Mouse (Mus musculus): ENCODE measurements around the gene Osbpl7.
A peak's percentile ranks its signal among the peaks of the same experiment; 100 is the strongest.

Gene Osbpl7

DNA sequence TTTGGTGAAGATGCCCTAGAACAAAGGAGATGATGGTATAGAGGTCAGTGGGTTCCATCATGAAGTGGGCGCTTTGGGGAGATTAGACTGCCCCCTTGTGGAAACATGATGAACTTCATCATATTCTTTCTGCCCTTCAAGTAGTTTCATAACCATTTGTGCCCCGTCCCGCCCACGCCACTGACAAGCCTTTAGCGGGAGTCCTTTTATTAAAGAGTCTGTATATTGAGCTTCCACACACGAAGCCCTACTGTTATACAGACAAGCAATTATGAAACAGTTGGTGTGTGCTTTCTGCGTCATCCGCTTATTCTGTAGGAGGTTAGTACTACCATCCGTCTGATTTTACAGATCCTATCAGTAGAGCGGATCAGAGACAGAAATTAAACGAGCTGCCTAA lies 32.5 kb downstream of the Osbpl7 start:
- DNase-seq (ENCODE audit: low spot score in 2 of 2), result peak in 1 of 2 experiments; percentile 65

GRCm38 (mm10) chr11:97083401-97084140 lies 33.1 kb downstream of the Osbpl7 start:
- no peak for DNase-seq (ENCODE audit: low spot score in 2 of 2)

DNA sequence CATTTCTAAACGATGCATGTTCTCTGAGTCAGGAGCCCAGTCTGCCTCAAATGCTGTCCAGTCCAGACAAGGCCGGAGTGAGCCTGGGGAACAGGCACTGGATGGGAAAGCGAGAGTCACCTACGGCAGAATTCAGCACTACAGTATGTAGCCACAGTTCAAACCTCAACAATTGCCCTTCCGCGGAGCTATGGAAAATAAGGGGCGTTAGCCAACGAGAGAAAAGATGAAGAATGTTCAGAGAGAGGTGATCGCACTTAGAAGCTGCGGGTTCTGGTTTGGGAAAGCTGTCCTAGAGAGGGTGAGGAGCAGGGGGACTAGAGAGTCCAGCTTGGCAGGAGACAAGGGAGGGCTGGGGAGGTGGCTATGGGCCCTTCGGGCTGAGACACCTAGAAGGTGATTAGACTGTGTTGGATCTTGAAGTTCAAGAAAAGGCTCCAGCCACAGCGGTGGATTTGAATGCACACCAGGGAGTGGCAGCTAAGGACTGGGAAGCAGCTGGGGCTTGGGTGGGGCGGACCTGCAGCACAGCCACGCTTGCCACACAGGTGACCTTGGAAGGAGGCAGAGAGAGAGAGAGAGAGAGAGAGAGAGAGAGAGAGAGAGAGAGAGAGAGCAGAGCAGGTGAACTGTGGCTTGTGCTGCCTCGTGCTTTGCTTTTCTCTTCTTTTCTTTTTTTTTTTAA lies 34.5 kb downstream of the Osbpl7 start:
- DNase-seq (ENCODE audit: low spot score in 2 of 2), result no peak

DNA sequence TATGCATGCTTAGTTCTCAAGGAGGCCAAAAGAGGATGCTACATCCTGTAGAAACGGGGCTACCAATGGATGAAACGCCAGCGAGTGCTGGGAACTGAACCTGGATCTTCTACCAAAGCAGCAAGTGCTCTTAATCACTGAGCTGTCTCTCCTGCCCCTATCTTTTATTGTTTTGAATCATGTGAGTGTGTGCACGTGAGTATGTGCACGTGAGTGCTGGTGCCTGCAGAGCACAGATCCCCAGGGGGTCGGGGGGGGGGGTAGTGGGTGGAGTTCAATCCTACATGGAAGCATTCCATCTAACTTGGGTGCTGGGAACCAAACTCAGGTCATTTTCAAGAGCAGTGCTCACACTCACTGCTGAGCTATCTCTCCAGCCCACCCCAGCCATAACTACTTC lies 35.9 kb downstream of the Osbpl7 start:
- no peak for DNase-seq (ENCODE audit: low spot score in 2 of 2)

DNA sequence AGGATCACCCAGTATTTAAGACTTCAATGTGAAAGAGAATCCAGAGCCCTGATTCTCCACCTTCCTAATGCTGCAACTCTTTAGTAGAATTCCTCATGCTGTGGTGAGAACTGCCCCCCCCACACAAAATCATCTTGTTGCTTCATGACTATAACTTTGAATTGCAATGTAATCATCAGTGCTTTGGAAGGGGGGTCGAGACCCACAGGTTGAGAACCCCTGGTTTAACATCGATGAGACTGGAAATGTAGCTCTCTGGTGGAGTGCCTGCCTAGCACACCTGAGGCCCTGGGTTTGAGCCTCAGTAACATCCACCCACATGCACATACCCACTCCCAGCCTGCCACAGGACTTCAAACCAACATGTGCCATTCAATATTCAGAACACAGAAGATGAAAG lies 44.2 kb downstream of the Osbpl7 start:
- no peak for DNase-seq (ENCODE audit: low spot score in 2 of 2)

DNA sequence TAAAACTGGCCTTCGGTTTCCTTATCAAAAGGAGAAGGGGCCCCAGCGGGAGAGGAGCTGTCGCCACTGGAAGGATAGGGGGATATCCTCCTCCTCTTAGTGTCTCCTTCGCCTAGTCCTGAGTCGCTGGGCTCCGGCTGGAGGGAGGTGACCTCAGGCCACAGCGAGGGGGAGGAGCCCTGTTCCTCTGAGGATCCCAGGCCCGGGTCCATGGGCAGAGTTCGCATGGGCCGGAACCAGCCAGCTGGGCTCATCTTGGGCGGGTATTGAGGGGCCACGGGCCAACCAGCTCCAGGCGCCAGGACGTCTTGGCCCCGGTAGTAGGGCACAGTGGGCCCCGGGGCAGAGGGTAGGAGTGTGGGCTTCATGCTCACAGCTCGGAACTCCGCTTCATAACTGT lies 48.4 kb downstream of the Osbpl7 start:
- no peak for DNase-seq (ENCODE audit: low spot score in 2 of 2)

DNA sequence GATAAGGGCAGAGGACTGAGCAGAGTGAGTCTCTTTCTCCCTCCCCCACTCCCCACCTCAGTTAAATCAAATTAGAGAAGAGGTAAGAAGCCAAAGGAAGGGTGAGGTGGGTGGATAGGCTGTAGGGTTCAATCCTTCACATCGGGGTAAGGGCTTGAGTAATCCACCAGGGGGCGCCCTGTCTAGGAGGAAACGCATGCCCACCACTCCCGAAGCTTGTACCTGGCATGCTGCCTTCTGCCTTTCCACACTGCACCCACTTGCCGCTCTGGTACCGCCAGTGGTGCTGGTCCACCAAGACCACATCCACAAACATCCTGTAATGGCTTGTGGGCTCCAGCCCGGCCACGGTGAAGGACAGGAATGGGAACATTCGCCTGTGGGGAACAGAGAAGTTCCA lies 51.3 kb downstream of the Osbpl7 start:
- peak; percentile 61 to 91 for DNase-seq (ENCODE audit: low spot score in 2 of 2)

DNA sequence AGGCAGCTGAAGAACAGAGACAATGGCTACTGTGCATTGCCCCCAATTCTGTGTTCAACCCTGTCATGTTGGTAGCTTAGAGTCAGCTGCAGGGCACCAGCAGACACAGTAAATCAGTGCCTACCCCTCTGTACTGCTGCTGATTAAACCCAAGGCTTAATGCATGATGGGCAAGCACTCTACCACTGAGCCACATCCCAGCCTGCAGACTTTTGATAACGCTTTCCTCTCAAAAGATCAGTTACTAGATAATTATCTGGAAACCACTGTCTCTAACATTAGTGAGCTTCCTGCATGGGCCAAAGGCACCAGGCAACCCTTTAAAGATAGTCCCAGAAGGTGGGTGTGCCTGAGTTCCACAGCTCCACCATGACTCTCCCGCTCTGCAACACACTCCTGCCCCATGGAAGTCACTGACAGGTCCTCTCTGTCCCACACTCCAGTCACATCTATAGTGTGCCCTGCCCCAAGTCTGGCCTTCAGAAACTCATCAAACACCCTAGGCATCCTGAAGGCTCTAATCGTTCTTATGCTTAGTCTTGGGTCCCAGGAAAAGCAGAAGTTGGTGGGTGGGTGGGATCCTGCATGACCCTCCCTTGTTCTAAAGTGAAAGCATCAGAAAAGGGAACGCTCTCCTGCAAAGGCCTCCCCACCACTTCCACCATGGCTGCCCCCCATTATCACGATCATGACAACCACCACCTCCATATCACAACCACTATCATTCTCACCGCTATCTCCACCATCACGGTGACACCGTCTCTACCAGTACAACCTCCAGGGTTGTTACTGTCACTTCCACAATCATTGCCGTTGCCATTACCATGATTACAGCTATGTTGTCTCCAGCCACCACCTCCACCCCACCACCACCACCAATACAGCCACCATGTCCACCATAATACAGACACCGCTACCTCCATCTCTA lies 53.0 kb downstream of the Osbpl7 start:
- DNase-seq (ENCODE audit: low spot score in 2 of 2), result no peak

GRCm38 (mm10) chr11:97104091-97104483 lies 53.7 kb downstream of the Osbpl7 start:
- no peak for DNase-seq (ENCODE audit: low spot score in 2 of 2)

DNA sequence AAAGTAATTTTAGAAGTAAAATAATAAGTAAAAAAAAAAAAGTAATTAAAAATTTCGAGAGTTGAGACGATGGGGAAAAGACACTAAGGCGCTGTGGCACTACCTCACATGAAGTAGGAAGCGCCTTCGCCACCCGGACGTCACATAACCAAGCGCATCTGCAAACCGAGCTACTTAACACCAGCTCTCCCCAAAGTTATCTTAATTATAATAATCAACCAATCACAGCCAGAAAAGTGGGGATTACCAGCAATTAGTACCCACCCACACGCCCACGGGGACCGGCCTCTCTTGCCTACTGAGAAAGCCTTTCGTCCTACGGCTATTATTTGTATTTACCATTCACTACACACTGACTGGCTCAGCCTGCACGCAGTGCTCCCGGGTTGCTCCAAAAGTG lies 58.5 kb downstream of the Osbpl7 start:
- no peak for DNase-seq (ENCODE audit: low spot score in 2 of 2)

DNA sequence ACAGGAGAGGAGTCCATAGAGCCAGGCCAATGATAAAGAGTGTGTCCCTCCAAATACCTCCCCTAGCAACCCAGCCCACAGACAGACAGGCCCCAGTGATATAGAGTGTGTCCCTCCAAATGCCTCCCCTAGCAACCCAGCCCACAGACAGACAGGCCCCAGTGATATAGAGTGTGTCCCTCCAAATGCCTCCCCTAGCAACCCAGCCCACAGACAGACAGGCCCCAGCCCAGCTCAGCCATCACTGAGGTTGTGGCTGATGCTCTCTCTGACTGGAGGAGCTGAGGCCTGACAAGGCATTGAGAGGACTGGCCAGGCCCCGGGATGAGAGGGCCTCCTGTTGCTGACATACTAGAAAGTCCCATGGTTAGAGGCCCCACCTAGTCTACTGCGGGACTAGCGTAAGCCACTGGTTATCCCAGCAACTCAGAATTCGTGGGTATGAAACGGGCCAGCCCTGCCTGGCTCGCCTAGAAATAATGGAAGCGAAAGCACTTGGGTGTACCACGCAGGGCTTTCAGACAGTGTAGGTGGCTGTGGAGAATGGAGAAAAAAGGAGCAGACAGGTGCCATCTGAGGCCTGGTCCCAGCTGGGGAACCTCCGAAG lies 62.2 kb downstream of the Osbpl7 start:
- DNase-seq (ENCODE audit: low spot score in 2 of 2), result no peak

DNA sequence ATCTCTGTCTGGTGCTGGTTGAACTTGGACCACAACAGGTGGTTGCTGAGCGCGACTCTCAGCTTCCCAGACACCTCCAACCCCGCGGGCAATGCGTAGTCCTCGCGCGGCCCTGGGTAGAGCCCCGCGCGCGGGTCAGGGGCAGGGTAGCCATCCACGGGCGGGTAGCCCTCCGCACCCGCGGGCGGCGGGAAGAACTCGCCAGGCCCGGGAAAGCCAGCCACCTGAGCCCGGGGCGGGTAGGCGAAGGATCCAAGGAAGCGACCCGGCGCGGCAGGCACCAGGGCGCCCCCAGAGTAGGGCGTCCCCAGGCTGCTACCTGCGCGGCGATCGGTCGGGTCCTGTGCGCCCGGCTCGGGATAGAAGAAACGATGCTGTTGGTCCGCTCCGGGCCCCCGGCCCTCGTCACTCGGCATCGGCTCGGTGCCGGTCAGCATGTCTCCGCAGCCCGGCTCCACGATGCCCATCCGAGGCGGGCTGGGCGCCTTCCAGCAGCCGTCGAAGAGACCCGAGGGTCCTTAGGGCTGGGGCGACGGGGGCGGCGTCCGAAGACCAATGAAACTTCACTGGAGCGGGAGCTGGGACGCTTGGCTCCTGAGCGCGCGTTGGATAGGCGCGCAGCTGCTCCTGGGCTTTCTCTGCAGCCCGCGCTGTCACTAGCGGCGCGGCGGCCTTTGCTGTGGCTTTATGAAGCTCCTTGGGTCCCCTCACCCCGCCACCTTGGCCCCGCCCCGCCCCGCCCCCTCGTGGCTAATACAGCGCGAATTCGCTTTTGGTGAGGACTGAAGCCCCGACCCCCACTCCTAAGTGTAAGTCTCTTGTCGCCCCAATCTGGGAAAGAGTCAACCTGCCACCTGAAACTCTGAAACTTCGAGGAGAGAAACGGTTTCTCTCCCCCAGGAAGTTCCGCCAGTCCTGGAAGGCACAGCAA lies 64.5 kb downstream of the Osbpl7 start, which contains the start of gene Tbx21:
Tbx21 (minus strand) TSS at position 661 of the 931 bp plus-strand sequence.
- no peak for DNase-seq (ENCODE audit: low spot score in 2 of 2)

GRCm38 (mm10) chr11:97115797-97116196 lies 65.4 kb downstream of the Osbpl7 start:
- DNase-seq (ENCODE audit: low spot score in 2 of 2), result no peak
